Mouse (Mus musculus) gastrocnemius, adult 18-20 months (tissue): ENCODE data around the gene Ccdc85b. TPM values are rescaled to one million over a fixed set of nuclear protein-coding genes. Genes with fewer than 3 reads are reported as not detected.
"Not testable (repeated sequence)": the region's sequence is repeated elsewhere in the genome, so short reads cannot be mapped to it uniquely, and the experiment has no call there.

Source experiments
- DNase-seq: peaks from one replicate; pipeline ENCODE4 v3.0.0; 2021; ENCODE audit warnings: low spot score
- long read RNA-seq, 2 experiments: library from polyadenylated mRNA; stranded (forward); transcript quantifications; one replicate each; pipeline ENCODE4 v2.0.0; 2021
- total RNA-seq, 2 experiments: library from RNA; stranded (reverse); gene quantifications; 2 replicates each; pipeline ENCODE4 v1.2.3; 2021

Gene Ccdc85b
- 1 to 10 TPM; 4.0 to 5.1 TPM for total RNA-seq
- long read RNA-seq, experiment 1, full-length matches to known transcripts = 22 of 22 reads
- long read RNA-seq, experiment 1, partial matches to known transcripts = 0 of 22 reads
- long read RNA-seq, experiment 1, other reads (novel, unspliced or antisense) = 0 of 22 reads
- long read RNA-seq, experiment 2, full-length matches to known transcripts = 15 of 15 reads
- long read RNA-seq, experiment 2, partial matches to known transcripts = 0 of 15 reads
- long read RNA-seq, experiment 2, other reads (novel, unspliced or antisense) = 0 of 15 reads

DNA sequence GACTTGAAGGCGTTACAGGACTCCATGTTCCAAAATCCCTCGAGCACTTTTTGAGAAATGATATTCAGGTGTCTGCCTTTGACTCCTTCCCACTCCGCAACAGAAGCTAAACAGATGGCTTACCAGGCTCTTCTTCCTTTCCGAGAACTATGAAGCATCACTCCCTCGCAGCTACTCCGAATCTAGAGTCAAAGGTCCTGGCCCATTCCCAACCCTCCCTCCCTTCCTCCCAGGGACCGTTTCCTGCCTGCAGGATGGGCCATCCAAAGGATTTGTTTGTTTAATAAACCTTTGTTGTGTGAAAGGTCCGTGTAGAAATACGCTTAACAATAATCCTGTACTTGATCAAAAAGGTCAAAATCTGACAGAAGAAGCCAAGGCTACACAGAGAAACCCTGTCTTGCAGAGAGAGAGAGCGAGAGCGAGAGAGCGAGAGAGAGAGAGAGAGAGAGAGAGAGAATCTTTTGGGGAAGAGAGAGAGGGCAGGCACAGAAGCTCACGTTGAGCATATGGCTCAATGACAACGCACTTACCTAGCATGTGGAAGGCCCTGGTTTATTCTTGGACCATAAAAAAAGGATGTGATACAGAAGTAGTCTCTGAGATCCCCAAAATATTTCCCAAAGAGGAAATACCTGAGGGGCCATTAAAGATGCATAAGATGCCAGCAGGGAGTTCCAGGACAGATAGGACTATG is at the start of gene Ccdc85b:
Gene Ccdc85b (minus strand): TSS at position 149 of the 697 bp plus-strand sequence.
- DNase-seq = no peak

DNA sequence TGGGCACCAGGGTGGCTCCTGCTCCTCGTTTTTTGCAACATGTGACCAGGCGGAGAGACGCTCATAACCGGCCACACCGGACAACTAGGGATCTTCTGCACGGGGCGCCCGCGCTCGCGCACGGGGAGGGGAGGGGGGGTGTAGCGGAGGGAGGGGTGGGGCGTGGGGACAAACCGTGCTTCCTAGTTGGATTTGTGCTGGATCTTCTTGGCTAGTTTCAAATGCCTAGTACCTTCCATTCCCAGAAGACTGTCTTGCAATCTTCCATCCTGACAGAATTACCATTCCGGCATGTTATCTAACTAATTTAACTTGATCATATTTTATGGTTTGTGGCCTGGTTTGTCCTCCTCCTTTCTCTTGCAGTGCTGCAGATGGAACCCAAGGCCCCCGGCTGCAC is 46.0 kb upstream of the Ccdc85b start, which contains the start of gene 1700020D05Rik:
Gene 1700020D05Rik (minus strand): TSS at position 101 of the 400 bp plus-strand sequence.
- no peak for DNase-seq

DNA sequence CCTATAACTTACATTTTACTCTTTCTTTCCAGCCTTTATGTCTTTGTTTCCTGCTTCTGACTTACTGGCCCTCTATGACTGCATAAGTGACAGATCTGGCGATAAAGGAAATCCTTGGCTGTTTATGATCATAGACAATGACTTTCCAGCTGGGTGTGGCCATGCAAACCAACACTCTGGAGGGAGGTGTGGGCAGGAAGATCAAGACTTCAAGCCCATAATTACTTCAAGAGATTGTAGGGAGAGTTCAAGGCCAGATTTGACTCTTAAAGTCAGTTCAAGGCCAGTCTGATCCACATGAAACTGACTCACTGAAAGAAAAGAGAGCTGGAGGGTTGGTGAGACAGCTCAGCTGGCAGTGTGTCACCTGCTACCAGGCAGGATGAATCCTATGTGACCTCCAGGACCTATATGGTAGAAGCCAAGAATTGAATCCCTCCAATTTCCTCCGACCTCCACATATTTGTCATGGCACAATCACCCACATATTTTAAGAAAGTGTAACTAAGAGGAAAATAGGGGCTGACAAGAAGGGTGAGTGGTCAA is 42.7 kb upstream of the Ccdc85b start:
- DNase-seq = no peak

DNA sequence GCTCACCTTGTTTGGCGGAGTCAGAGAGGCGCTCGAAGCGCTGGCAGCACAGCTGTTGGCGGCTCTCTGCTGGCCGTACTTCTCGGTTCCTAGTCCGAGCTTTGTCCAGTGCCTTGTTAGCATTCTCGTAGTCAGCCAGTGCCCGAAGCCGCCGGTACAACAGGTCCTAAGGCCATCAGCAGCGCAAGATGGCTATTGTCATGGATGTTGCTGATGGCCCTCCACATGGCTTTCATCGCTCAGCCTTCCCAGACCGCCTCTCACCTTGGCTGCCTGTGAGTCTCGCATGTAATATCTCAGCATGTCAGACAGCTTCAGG is 38.3 kb upstream of the Ccdc85b start:
- DNase-seq = no peak

DNA sequence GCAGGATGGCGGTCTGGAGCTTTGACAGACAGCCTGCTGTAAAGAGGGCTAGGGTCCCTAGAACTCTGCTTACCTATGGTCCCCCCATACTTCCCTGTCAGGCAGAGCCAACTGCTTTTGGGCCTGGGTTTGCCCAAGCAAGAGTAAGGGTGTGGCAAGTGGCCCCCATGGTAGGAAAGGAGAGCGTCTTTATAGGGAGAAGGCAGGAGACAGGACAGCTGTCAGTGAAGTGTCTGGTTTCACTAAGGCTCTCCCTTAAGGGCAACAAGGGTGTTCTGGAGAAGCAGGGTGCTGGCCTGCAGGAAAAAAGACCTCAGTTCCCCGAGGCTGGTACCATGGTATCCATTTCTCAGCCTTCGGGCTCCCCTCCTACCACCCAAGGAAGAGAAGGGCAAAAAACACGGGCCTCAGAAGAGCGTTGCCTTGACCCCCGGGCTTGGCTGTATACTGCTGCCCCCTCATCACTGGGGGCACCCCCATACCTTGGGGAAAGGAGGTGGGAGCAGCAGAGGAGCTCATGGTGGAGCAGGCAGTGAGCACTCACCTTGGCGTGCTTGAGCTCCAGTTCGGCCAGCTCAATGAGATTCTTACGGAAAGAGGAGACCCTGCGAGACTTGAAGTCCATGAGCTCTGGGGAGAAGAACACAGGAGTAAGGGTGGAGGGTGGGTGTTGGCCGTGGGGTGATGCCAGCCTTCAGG is 37.8 kb upstream of the Ccdc85b start:
- no peak for DNase-seq

DNA sequence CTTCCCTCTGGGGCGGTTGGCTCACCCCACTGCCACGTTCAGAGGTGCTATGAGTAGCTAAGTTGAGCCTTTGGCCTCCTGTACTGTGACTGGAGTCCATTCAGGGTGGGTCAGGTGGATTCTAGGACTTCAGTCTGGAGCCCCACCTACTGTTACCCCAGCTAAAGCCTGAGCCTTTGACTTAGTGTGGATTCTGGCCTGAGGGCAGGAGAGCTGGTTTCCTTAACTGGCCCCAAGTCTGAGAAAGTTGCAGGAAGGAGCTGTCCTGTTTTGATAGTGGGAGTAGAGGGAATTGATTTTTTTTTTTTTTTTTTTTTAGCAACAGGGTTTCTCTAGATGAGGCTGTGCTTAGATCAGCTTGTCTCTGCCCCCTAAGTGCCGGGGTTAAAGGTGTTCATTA is 36.6 kb upstream of the Ccdc85b start:
- DNase-seq = no peak

DNA sequence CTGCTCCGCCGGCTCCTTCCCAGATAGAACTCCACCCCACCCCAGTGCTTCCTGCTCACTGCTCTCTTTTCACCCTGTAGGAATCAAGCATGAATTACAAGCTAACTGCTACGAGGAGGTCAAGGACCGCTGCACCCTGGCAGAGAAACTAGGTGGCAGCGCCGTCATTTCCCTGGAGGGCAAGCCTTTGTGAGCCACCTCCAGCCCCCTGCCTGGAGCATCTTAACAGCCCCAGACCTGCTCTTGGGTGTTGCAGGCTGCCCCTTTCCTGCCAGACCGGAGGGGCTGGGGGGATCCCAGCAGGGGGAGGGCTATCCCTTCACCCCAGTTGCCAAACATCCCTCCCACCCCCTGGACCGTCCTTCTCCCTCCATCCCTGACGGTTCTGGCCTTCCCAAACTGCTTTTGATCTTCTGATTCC is 35.6 kb upstream of the Ccdc85b start:
- DNase-seq = not testable (repeated sequence)

DNA sequence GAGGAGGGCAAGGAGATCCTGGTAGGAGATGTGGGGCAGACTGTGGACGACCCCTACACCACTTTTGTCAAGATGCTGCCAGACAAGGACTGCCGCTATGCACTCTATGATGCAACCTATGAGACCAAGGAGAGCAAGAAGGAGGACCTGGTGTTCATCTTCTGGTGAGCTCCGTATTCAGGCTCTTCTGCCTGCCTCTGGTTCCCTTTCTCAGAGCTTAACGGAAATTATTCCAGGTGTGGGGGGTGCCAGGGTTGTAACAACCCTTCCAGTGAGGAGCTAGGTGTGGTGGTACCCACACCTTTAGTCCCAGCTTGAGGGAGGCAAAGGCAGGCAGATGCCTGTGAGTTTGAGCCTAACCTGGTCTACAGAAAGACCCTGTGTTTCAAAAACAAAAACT is 34.9 kb upstream of the Ccdc85b start:
- no peak for DNase-seq

DNA sequence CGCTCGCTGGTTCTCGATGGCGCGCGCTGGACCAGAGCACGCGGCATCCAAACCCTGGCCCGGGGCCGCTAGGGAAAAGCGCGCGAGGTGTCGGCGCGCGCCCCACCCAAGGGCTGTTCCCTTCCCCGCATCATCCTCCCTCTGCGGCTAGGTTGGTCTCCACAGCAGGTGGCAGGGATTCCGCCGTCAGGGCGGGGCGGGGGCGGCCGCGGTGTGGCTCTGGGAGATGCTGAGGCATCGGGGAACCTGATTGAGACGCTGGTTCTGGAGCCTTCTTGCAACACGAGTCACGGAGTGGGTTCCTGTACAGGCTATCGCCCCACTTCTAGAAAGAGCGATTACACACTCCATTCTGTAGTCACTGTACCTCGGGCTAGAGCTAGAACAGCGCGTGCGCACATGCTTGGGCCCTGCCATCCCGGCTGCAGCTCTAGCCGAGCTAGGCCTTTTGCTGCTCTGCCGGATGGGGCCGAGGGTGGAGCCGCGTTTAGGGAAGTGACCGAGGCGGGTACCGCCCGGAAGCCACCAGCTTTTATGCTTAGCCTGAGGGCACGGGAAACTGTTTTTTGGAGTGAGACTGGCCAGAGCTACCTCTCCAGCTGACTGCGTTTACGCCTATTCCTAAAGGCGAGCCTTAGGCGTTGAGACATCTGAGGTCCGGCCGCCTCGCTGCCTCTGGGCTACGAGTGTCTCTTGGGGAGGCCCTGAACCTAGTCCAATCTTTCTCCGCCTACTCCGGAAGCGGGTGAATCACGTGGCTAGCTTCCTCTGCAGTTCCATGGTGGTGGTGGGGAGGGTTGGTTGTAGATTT is 33.4 kb upstream of the Ccdc85b start:
- DNase-seq = peak; percentile 90

DNA sequence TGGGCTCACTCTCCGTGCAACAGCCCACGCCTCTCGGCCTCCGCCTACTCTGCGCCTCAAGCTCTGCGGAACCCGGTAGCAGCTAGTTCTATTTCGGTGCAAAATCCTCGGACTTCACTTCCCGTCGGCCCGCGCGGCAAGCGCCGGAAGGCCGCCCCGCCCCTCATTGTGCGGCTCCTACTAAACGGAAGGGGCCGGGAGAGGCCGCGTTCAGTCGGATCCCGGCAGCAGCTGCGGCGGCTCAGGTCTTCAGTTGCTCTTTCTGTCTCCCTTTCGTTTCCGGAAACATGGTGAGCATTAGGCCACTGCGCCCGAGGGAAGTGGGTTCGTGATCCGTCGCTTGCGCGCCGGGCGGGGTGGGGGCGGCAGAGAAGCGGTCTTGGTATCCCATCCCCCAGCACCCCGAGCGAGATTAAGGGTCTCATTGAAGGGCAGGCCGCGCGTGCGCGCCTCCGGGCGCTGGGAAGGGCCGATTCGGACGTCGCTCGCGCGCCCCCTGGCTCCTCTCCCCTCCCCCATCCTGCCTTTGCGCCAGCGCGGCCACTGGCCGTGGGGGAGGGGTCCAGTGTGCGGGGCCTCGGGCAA is 32.7 kb upstream of the Ccdc85b start, which contains the start of gene Cfl1:
Gene Cfl1 (plus strand): TSS at position 143 of the 585 bp plus-strand sequence.
- peak; percentile 95 for DNase-seq

DNA sequence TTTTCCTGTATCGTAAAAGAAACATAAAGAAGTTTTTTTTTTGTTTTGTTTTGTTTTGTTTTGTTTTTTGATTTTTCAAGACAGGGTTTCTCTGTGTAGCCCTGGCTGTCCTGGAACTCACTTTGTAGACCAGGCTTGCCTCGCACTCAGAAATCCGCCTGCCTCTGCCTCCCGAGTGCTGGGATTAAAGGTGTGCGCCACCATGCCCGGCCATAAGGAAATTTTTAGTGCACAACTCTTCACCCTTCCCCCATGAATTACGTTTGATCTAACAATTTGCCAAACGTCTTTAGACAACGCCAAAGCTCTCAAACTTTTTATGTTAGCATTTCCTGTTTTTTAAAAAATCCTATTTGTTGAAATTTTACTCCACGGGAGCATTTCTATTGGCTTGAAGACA is 32.0 kb upstream of the Ccdc85b start:
- not testable (repeated sequence) for DNase-seq

DNA sequence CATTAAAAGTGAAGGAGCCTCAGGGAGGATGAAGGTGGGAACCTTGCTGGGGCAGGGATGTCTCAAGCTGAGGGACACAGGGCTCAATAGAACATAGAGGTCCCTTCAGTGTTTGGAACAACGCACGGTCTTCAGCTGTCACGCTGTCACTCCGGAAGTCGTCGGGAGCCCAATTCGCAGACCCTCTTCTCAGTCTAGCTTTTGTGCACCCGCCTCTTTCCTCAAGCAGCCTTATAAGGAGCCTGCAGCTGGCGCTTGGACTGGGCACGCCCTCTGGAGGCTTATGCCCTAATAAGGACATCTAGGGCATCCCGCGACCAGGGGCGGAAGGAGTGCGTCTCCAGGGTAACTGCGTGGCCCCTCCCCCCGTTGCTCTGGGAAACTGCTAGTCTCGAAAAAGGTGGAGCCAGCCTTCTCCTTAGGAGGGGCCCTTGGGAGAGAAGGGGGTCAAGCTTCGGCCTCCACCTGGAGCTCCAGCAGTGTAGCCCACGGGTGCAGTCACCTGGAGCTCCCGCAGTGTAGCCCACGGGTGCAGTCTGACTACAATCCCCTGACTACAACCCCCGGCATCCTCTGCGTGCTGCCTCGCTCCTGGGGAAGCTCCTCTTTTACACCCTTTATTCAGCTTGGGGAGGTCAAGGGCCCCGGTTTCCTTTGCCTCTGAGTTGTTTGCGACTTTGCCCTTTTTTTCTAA is 31.3 kb upstream of the Ccdc85b start:
- DNase-seq = peak; percentile 98

DNA sequence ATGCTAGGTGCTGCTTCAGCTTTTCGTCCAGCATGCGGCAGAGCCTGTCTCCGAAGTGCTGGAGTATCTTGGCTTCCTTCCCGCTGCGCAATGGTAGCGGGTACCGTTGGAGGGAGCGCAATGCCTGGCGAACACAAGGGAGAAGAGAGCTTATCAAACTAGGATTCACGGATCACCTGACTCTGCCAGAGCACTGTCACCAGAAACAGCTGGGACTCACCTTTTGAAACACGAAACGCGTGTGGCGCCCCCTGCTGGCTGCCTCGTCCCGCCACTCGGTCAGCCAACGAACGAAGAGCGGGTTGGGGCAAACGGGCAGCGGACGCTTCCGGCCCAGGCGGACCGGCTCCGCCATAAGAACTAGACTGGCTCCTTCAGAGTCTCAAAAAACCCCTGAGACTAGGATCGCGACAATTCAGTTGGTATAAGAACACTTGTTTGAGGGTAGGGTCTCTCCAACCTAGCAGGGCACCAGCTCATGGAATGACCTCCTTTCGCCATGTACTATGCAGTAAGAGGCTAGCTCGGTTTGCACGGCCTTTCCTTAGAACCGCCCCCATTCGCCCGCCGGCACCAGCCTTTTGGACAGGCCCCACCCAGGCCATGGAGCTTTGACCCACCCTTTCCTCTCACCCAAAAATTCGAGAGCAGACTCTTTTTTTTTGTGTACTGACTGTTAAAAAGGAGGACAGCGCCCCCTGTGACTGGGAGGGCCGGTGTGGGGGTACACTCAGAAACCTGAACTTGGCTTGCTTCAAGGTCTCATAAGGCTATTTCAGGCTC is 30.3 kb upstream of the Ccdc85b start, which contains the start of gene Mus81:
Gene Mus81 (minus strand): TSS at position 635 of the 783 bp plus-strand sequence.
- peak; percentile 97 for DNase-seq

DNA sequence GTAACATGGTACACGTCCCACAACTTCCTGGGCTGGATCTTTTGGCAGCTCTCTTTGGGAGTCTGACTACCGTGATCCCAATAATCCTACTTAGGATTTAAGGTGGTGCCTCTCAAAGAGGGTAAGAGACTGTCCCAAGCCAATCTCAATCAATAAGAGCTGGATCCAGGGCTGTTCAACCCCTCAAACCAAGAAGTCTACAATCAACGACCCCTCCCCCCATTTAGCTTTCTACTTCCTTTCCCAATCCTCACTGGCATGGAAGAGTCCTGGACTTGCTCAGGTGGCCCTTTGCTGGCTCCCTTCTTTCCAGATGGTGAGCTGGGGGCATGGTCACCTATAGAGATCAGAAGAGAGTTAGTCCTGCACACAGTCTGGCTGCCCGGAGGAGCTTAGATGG is 29.1 kb upstream of the Ccdc85b start:
- DNase-seq = no peak

DNA sequence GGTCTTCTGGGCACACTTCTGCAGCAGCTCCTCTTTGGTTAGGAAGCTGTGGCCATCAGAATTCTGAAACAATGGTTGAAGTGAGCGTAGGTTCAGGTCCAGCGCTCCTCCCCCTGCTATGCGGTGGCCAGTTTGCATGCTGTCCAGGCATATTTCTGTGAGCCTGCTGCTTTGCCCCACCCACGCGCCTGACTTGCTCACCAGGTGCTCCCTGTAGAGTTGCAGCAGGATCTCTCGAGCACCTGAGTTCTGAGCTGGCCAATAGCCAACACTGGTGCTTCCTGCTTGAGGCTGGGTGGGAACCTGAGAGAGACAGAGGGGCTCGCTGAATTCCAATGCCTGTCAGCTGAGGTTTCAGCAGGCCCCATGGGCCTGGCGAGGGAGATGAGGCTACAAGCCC is 28.6 kb upstream of the Ccdc85b start:
- no peak for DNase-seq

DNA sequence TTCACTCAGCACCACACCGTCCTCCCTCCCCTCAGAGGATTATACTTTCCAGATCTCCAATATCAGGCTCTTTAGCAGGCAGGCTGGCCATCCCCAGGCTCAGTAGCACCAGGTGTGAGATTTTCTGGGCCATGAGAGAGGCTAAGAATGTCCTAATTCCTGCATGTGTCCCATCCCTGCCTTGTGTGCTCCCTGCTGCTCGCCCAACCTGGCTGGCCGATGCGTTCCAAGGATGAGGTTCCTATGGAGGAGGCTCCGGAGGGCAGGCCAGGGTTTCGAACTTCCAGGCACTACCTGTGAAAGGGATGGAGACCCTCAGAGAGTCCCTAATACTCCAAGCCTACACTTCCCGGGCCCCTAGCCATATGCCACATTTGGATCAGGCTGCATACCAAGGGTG is 28.1 kb upstream of the Ccdc85b start:
- no peak for DNase-seq

DNA sequence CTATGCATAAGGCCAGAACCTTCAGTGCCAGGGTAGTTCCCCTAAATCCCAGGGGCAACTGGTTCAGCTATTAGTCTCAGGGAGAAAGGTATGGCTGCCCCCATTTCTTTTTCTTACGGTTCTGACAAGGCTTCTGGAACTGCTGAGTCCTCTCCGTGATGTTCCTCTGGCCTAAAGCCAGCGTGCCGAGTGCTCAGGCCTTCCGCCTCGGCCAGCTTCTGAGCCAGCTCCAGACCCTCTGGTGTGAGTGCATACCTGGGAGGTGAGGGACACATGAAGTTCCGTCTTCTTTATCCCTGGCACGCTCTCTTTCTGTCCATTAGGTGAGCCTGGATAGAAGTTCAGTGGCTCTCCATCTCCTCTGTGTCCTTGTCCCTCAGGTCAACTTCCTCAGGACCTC is 27.7 kb upstream of the Ccdc85b start:
- no peak for DNase-seq

DNA sequence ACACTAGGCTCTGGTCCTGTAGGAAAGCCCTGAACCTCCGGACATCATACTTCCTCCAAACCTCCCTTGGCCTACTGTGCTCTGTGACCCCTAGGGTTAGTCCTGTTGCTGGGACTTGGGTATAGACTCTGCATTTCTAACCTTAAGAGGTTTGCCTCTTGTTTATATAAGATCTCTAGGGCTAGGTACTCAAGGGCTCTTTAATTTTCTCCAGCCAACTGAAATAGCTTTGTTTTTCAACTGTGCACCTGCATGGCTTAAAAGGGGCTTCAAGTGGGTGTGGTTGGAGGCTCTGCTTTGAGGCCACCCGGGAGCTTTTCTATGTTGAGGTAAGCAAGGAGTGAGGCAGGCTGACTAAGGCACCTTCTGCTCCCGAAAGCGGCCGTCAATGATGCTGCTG is 26.8 kb upstream of the Ccdc85b start:
- DNase-seq = no peak
